Mouse (Mus musculus) gastrocnemius, adult 18-20 months (tissue): ENCODE results near the gene Vmn2r46. TPM values are rescaled to one million over a fixed set of nuclear protein-coding genes. Genes with fewer than 3 reads are reported as not detected.
"Not testable (repeated sequence)": the region's sequence is repeated elsewhere in the genome, so short reads cannot be mapped to it uniquely, and the experiment has no call there.

Experiments used
- DNase-seq: peaks from one replicate; pipeline ENCODE4 v3.0.0; 2021; ENCODE audit warnings: low spot score
- long read RNA-seq, 2 experiments: library from polyadenylated mRNA; stranded (forward); transcript quantifications; one replicate each; pipeline ENCODE4 v2.0.0; 2021
- total RNA-seq, 2 experiments: library from RNA; stranded (reverse); gene quantifications; 2 replicates each; pipeline ENCODE4 v1.2.3; 2021

Gene Vmn2r46
- total RNA-seq = not detected
- long read RNA-seq, experiment 1 = 0 reads
- long read RNA-seq, experiment 2 = 0 reads

- DNase-seq = not testable (repeated sequence)
Observed at GRCm38 (mm10) chr7:9770471-9770870, at the start of gene Vmn2r46. Gene Vmn2r46, minus strand, starts transcription at chr7:9770571.

Other genes with a start within 250 kb of the Vmn2r46 start
- gene Vmn2r47, start 70.8 kb upstream of the Vmn2r46 start, total RNA-seq = not detected
- gene Vmn2r48, start 183.0 kb upstream of the Vmn2r46 start, total RNA-seq = not detected
- not detected for gene Vmn2r49, start 221.7 kb upstream of the Vmn2r46 start, total RNA-seq